Mouse (Mus musculus) heart, postnatal 0 days (tissue): ENCODE data around the gene Tbx10. TPM values are rescaled to one million over a fixed set of nuclear protein-coding genes. Genes with fewer than 3 reads are reported as not detected.

Source experiments
- ATAC-seq: fragments of 200-750 bp; cut with Nextera tagmentation; 2 replicates; pipeline ENCODE4 v1.8.0; 2017; ENCODE audit warnings: low read depth, moderate number of reproducible peaks, moderate library complexity; ENCODE audit not compliant: insufficient read depth
- DNase-seq: peaks from one replicate; pipeline ENCODE4 v3.0.0-alpha.2; 2016; ENCODE audit warnings: low spot score
- H3K27ac ChIP-seq: fragments of 300-500 bp; sonication (generic); 2 replicates; pipeline ENCODE4 v1.5.1; 2014; ENCODE audit warnings: low read depth, mild to moderate bottlenecking
- H3K27me3 ChIP-seq: fragments of 300-500 bp; sonication (generic); 2 replicates; pipeline ENCODE4 v1.6.1; 2014; ENCODE audit warnings: low read length, mixed read lengths; ENCODE audit not compliant: control insufficient read depth, insufficient read depth
- H3K36me3 ChIP-seq: fragments of 300-500 bp; sonication (generic); replicated peaks from 2 replicates; pipeline ENCODE4 v1.6.1; 2014; ENCODE audit warnings: low read length, mixed read lengths; ENCODE audit not compliant: control insufficient read depth, insufficient read depth
- H3K4me1 ChIP-seq: fragments of 300-500 bp; sonication (generic); 2 replicates; pipeline ENCODE4 v1.6.1; 2014; ENCODE audit warnings: antibody characterized with exemption; ENCODE audit not compliant: control insufficient read depth, insufficient read depth
- H3K4me2 ChIP-seq: fragments of 300-500 bp; sonication (generic); 2 replicates; pipeline ENCODE4 v1.6.1; 2014; ENCODE audit warnings: low read depth, mild to moderate bottlenecking, low read length, moderate library complexity
- H3K4me3 ChIP-seq: fragments of 300-500 bp; sonication (generic); 2 replicates; pipeline ENCODE4 v1.5.1; 2014; ENCODE audit warnings: low read depth, low read length
- H3K9ac ChIP-seq: fragments of 300-500 bp; sonication (generic); replicated peaks from 2 replicates; pipeline ENCODE4 v1.6.1; 2014; ENCODE audit warnings: low read depth, low read length, mixed read lengths
- H3K9me3 ChIP-seq: fragments of 300-500 bp; sonication (generic); replicated peaks from 2 replicates; pipeline ENCODE4 v1.6.1; 2016; ENCODE audit warnings: low read length; ENCODE audit not compliant: control insufficient read depth
- CTCF ChIP-seq: IDR thresholded peaks from 2 replicates; pipeline ENCODE4 v1.5.1; 2016; ENCODE audit warnings: antibody characterized with exemption, control low read depth, low read depth
- EP300 ChIP-seq: IDR thresholded peaks from 2 replicates; pipeline ENCODE4 v1.6.1; 2016; ENCODE audit warnings: antibody characterized with exemption, low read depth
- WGBS: fragments of 180-500 bp; shearing (Covaris S2); extraction: QIAGEN DNeasy Blood & Tissue Kit; methylation state at CpG from one replicate; pipeline ENCODE4 v1.1.7; 2014; 5-methylcytosine and 5-hydroxymethylcytosine counted together
- polyA plus RNA-seq: library from polyadenylated mRNA; unstranded; fragments of >200 nt; fragmentation: Nextera tagmentation; extraction: Ambion mirVana; gene quantifications from 2 replicates; pipeline ENCODE4 v1.2.1, GENCODE M21; 2015
- total RNA-seq: library from RNA; depleted of rRNA; stranded (reverse); fragments of >200 nt; gene quantifications from 2 replicates; pipeline ENCODE4 v1.2.3, GENCODE M21; 2014; ENCODE audit warnings: low replicate concordance

Gene Tbx10
- total and polyA plus RNA-seq, 2 experiments from 2014 or later: not detected

DNA sequence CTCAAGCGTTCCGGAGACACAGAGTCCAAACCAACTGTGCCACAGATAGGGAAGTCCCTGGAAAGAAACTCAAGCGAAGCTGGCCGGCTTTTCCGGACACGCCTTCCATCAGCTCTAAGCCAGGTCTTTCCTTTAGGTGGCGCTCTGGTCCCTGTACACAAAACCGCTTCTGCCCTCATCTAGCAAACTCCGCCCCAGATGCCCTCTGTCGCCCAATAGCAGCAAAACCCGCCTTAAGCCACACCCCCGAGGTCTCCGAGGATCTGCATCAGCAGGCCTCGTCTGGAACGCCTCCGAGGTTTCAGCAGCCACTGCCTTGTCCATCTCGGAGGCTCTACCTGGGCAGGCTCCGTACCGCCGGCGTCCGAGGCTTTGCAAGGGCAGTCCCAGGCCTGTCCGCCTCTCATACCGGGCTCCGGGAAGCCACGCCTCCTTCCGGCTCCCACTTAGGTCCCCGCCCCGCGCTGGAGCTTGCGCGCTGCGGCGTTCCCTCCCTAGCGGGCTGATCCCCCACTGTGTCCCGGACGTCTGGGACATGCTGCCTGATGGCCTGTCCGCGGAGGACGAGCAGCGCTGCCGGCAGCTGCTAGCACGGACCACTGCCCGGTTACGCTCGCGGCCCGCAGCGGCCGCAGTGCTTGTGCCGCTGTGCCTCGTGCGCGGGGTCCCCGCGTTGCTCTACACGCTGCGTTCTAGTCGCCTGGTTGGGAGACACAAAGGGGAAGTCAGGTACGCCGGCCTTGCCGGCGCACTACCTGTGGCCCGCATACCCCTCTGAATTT is 7.8 kb downstream of the Tbx10 start, which contains the start of the genes Nudt8 and Gm49405:
Gene Nudt8 (plus strand): TSS at position 462 of the 782 bp plus-strand sequence.
Gene Gm49405 (plus strand): TSS at position 508 of the 782 bp plus-strand sequence.
- peak within 1 kb of the TSS; percentile 67 for H3K4me3 ChIP-seq
- H3K9ac ChIP-seq: peak within 1 kb of the TSS; percentile 54
- TF ChIP-seq CTCF: peak; percentile 76
- TF ChIP-seq EP300: no peak
- no peaks in the 10 kb centered on the region for H3K36me3 ChIP-seq
- H3K4me1 ChIP-seq: peaks cover 39% of the 10 kb centered on the region
- H3K9me3 ChIP-seq: no peaks in the 10 kb centered on the region
- no peaks in the 10 kb centered on the region for H3K27me3 ChIP-seq
- WGBS: under 1% methylated on average over 61 of the region's 64 CpGs
- DNase-seq (peak; percentile 98), ATAC-seq (peak; percentile 84)
- H3K4me2 ChIP-seq: peak within 1 kb of the TSS; percentile 74
- peak within 1 kb of the TSS; percentile 95 for H3K27ac ChIP-seq

DNA sequence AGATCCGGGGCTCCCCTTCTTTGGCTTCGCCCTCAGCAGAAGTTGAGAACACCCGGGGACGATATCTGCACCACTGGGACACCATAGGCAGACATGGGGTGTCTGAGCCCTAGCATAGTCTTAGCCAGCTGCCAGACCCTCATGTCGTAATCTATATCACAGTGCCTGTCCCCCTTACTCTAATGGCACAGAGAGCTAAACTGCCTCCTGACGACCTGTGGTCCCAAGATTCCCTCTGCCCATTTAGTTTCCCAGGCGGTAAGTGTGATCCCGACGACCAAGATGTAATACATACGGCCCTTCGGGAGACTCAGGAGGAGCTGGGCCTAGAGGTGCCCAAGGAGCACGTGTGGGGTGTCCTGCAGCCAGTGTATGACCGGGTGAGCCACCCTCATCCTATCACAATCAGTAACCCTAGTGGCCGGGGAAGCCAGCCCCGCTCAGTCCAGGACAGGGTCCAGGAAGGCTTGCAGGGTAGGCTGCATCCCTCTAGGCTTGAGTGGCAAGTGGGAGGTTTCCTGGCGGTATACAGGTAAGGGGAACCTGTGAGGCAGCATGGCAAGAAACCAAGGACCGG is 8.5 kb downstream of the Tbx10 start:
- TF ChIP-seq EP300 (no peak), CTCF (no peak)
- no peak for DNase-seq
- Histone ChIP-seq H3K9ac (peak overlapping the region; percentile 54), H3K4me2 (peak overlapping the region; percentile 74), H3K4me3 (peak overlapping the region; percentile 67), H3K36me3 (peaks cover 4% of the 10 kb centered on the region; the same call in 1 of the 2 replicates), H3K27me3 (no peaks in the 10 kb centered on the region), H3K4me1 (peaks cover 39% of the 10 kb centered on the region), H3K9me3 (no peaks in the 10 kb centered on the region), H3K27ac (peak overlapping the region; percentile 95)
- ATAC-seq: no peak
- 18% methylated on average over 17 of the region's 17 CpGs for WGBS

DNA sequence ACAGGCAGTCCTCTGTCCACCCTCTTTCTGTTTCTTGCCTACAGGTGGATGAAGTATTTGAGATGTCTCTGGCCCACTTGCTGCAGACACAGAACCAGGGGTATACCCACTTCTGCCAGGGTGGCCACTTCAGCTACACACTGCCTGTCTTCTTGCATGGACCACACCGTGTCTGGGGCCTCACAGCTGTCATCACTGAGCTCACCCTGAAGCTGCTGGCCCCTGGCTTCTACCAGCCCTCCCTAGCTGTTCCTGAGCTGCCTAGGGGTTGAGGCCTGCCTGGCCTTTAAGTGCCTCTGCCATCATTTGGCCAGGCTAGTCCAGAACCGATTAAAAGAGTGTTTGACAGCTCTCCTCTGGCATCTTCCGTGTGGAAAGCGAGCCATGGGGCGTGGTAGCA is 9.2 kb downstream of the Tbx10 start:
- no peak overlapping the region for H3K9ac ChIP-seq
- H3K9me3 ChIP-seq: no peaks in the 10 kb centered on the region
- ATAC-seq (no peak), DNase-seq (no peak)
- H3K36me3 ChIP-seq: peaks cover 11% of the 10 kb centered on the region
- H3K4me1 ChIP-seq: peaks cover 39% of the 10 kb centered on the region
- TF ChIP-seq CTCF (no peak), EP300 (no peak)
- H3K4me3 ChIP-seq: no peak overlapping the region
- 61% methylated on average over 5 of the region's 5 CpGs for WGBS
- no peaks in the 10 kb centered on the region for H3K27me3 ChIP-seq
- peak overlapping the region; percentile 95 for H3K27ac ChIP-seq
- no peak overlapping the region for H3K4me2 ChIP-seq

DNA sequence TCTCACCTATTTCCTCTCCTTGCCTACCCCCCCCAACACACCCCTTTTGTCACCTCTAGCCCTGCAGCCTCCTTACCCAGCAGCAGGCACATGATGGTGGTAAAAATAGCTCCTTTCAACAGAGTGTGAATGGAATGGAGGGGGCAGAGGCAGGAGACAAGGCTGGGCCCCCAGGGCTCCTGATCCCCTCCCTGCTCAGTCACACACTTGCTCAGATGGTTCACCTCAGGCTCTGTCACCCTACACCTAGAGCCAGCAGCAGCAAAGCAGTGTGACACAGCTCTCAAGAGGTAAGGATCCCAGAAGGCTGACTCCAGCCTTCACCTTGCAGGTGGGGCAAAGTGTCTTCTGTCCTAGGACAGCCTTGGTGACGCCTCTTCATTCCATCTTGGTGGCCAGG is 10.6 kb downstream of the Tbx10 start, which contains the start of gene Doc2g:
Gene Doc2g (plus strand): TSS at position 202 of the 400 bp plus-strand sequence.
- TF ChIP-seq CTCF (no peak), EP300 (peak; percentile 71; the same call in 1 of the 2 replicates)
- no peaks in the 10 kb centered on the region for H3K9me3 ChIP-seq
- WGBS: 48% methylated on average over 1 of the region's 1 CpGs
- peak within 1 kb of the TSS; percentile 31; the same call in 1 of the 2 replicates for H3K9ac ChIP-seq
- H3K27me3 ChIP-seq: no peaks in the 10 kb centered on the region
- DNase-seq: peak; percentile 70
- peak within 1 kb of the TSS; percentile 49 for H3K4me2 ChIP-seq
- peak; percentile 60 for ATAC-seq
- H3K36me3 ChIP-seq: peaks cover 25% of the 10 kb centered on the region
- H3K4me1 ChIP-seq: peaks cover 39% of the 10 kb centered on the region
- H3K4me3 ChIP-seq: peak within 1 kb of the TSS; percentile 25
- H3K27ac ChIP-seq: peak within 1 kb of the TSS; percentile 95

DNA sequence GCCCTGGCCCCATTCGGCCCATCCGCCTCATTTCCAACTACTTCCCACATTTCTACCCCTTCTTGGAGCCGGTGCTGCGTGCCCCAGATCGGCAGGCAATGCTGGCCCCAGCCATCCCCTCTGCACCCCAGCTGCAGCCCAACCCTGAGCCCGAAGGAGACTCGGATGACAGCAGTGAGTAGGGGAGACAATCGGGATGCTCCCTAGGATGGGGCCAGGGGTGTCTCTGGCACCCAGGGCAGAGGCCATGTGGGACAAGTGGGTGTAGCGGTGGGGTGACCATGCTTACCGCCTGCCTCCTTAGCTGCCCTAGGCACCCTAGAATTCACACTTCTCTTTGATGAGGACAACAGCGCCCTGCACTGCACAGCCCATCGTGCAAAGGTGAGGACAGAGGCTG is 11.1 kb downstream of the Tbx10 start:
- Histone ChIP-seq H3K9ac (peak overlapping the region; percentile 31; the same call in 1 of the 2 replicates), H3K27me3 (no peaks in the 10 kb centered on the region), H3K4me1 (peaks cover 39% of the 10 kb centered on the region), H3K36me3 (peaks cover 30% of the 10 kb centered on the region), H3K9me3 (no peaks in the 10 kb centered on the region), H3K4me3 (peak overlapping the region; percentile 25), H3K4me2 (peak overlapping the region; percentile 49), H3K27ac (peak overlapping the region; percentile 85)
- ATAC-seq (no peak), DNase-seq (no peak)
- TF ChIP-seq CTCF: no peak
- no peak for TF ChIP-seq EP300
- 54% methylated on average over 12 of the region's 12 CpGs for WGBS
